Mouse (Mus musculus) intestine, embryonic 14.5 days (tissue): ENCODE results near the gene Cds1. TPM values are rescaled to one million over a fixed set of nuclear protein-coding genes. Genes with fewer than 3 reads are reported as not detected.

Experiments used
- ATAC-seq: fragments of 200-750 bp; cut with Nextera tagmentation; replicated peaks from 2 replicates; pipeline ENCODE4 v1.8.0; 2017; ENCODE audit warnings: low read depth, moderate number of reproducible peaks, moderate TSS enrichment, moderate library complexity; ENCODE audit not compliant: low FRiP score, low TSS enrichment
- DNase-seq: peaks from one replicate; pipeline ENCODE4 v3.0.0-alpha.2; 2018; ENCODE audit warnings: low spot score
- H3K27ac ChIP-seq: fragments of 300-500 bp; sonication (generic); 2 replicates; pipeline ENCODE4 v1.5.1; 2014; ENCODE audit warnings: low read depth, mild to moderate bottlenecking, control low read depth
- H3K27me3 ChIP-seq: fragments of 300-500 bp; sonication (generic); replicated peaks from 2 replicates; pipeline ENCODE4 v1.6.1; 2014; ENCODE audit warnings: low read length, control low read depth; ENCODE audit not compliant: control insufficient read depth, insufficient read depth
- H3K36me3 ChIP-seq: fragments of 300-500 bp; sonication (generic); 2 replicates; pipeline ENCODE4 v1.6.1; 2014; ENCODE audit warnings: low read length, control low read depth; ENCODE audit not compliant: control insufficient read depth, insufficient read depth
- H3K4me1 ChIP-seq: fragments of 300-500 bp; sonication (generic); replicated peaks from 2 replicates; pipeline ENCODE4 v1.6.1; 2014; ENCODE audit warnings: low read length, control low read depth, mixed read lengths; ENCODE audit not compliant: control insufficient read depth, insufficient read depth
- H3K4me2 ChIP-seq: fragments of 300-500 bp; sonication (generic); 2 replicates; pipeline ENCODE4 v1.6.1; 2014; ENCODE audit warnings: low read length
- H3K4me3 ChIP-seq: fragments of 300-500 bp; sonication (generic); 2 replicates; pipeline ENCODE4 v1.5.1; 2014; ENCODE audit warnings: low read depth, low read length, control low read depth, mixed read lengths
- H3K9ac ChIP-seq: fragments of 300-500 bp; sonication (generic); 2 replicates; pipeline ENCODE4 v1.6.1; 2014; ENCODE audit warnings: mild to moderate bottlenecking, low read length
- H3K9me3 ChIP-seq: fragments of 300-500 bp; sonication (generic); 2 replicates; pipeline ENCODE4 v1.6.1; 2016; ENCODE audit warnings: low read length, control low read depth; ENCODE audit not compliant: control insufficient read depth
- WGBS: fragments of 180-500 bp; shearing (Covaris S2); extraction: QIAGEN DNeasy Blood & Tissue Kit; methylation state at CpG from one replicate; pipeline ENCODE4 v1.1.7; 2014; 5-methylcytosine and 5-hydroxymethylcytosine counted together
- polyA plus RNA-seq: library from polyadenylated mRNA; unstranded; fragments of >200 nt; fragmentation: Nextera tagmentation; extraction: Ambion mirVana; gene quantifications from 2 replicates; pipeline ENCODE4 v1.2.1, GENCODE M21; 2014

Cds1 gene
- polyA plus RNA-seq, 1 experiment from 2014 or later: 6.1 TPM

DNA sequence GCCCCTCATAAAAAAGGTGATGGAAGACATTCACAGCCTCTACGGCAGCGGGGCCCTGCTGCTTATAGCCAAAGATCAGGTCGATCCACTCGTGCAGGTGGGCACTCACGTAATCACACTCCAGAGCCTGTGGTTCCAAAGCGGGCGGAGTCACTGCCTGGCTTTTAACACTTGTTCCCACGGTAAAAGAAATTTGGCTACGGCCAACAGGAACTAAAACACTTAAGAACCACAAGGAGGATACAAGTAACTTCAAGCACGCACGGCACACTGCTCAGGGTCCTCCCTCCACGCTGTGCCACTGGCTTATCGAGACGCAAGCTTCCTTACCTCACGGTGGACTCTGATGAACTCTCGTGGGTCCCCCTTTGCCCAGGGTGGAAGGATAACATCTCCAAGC, 90.5 kb downstream of the Cds1 start:
- no peak for DNase-seq
- H3K27ac ChIP-seq: no peak overlapping the region
- no peak overlapping the region for H3K9ac ChIP-seq
- 95% methylated on average over 16 of the region's 16 CpGs for WGBS
- peaks cover 86% of the 10 kb centered on the region for H3K36me3 ChIP-seq
- no peak overlapping the region for H3K4me2 ChIP-seq
- no peak for ATAC-seq
- no peaks in the 10 kb centered on the region for H3K9me3 ChIP-seq
- H3K4me3 ChIP-seq: no peak overlapping the region
- no peaks in the 10 kb centered on the region for H3K4me1 ChIP-seq
- H3K27me3 ChIP-seq: no peaks in the 10 kb centered on the region

DNA sequence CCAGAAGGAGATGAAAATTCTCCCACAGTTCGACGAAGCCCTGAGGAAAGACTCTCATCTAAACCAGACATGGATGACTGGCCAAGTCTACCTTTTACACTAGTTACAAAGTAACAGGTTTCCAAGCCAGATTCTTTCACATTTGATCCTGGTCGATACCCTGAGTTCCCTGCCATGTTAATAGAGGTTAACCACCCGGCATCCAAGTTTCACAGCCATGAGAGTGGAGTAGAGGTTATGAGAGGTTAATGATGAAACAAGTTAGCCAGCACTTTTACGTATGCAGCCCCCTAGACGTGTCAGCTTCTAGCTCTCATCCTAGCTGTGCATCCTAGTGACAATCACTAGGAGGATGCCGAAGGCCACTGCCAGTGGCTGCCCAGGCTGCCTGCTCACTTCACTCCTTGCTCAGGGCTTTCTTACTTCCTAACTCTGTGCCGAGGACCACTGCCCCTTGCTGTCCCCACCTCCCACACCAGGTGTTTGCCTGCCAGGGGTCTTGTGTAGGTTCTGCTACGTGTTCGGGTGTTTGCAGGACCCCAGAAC, 94.0 kb downstream of the Cds1 start:
- H3K27ac ChIP-seq: no peak overlapping the region
- no peak for DNase-seq
- no peaks in the 10 kb centered on the region for H3K9me3 ChIP-seq
- H3K4me2 ChIP-seq: no peak overlapping the region
- no peak overlapping the region for H3K4me3 ChIP-seq
- 93% methylated on average over 10 of the region's 10 CpGs for WGBS
- no peak for ATAC-seq
- H3K27me3 ChIP-seq: no peaks in the 10 kb centered on the region
- no peak overlapping the region for H3K9ac ChIP-seq
- H3K4me1 ChIP-seq: no peaks in the 10 kb centered on the region
- H3K36me3 ChIP-seq: peaks cover 86% of the 10 kb centered on the region

DNA sequence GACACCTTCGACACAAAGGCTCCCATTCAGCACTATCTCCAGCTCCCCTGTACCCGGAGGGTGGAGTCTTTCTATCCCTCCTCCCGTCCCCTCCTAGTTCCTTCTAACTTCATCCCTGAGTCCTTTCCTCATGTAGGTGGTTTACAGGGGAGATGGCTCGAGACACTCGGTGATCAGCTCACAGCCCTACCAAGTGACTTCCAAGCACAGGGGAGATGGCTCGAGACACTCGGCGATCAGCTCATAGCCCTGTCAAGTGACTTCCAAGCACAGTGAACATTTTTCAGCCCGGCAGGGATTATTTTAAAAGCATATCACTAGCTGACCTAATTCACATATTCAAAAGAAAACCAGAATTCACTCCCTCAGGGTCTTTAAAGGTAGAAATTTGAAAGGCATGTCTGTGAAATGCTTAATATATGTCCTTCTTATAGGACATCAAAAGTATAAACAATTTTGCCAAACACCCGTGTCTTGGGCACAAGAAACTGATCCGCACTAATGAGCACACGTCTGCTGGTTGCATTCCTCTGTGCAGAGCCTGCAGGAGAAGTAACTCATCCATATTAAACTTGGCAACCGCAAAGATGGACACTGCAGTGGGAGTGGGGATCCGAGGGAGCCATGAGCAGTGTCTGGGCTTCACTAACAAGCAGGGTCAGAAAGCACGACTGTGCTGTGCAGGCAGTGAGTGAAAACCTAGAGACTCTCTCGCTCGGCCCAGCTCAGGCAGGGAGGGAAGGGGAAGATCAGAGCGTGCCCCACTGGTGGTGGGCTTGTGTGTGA, 97.0 kb downstream of the Cds1 start:
- peaks cover 92% of the 10 kb centered on the region for H3K36me3 ChIP-seq

GRCm38 (mm10) chr5:101862651-101863050, 97.7 kb downstream of the Cds1 start:
- H3K27ac ChIP-seq: no peak overlapping the region

More for the DNA sequence above, 97.0 kb downstream of the Cds1 start:
- DNase-seq (no peak), ATAC-seq (no peak)
- Histone ChIP-seq H3K27me3 (no peaks in the 10 kb centered on the region), H3K9me3 (no peaks in the 10 kb centered on the region), H3K27ac (no peak overlapping the region), H3K4me3 (no peak overlapping the region), H3K9ac (no peak overlapping the region), H3K4me1 (no peaks in the 10 kb centered on the region), H3K4me2 (no peak overlapping the region)
- WGBS: 88% methylated on average over 18 of the region's 18 CpGs

GRCm38 (mm10) chr5:101863946-101864345, 99.0 kb downstream of the Cds1 start:
- Histone ChIP-seq H3K9me3 (no peaks in the 10 kb centered on the region), H3K4me2 (no peak overlapping the region), H3K9ac (no peak overlapping the region), H3K36me3 (peaks cover 92% of the 10 kb centered on the region), H3K27ac (no peak overlapping the region), H3K4me3 (no peak overlapping the region), H3K27me3 (no peaks in the 10 kb centered on the region), H3K4me1 (no peaks in the 10 kb centered on the region)
- DNase-seq (no peak), ATAC-seq (no peak)
- 87% methylated on average over 6 of the region's 6 CpGs for WGBS

More at GRCm38 (mm10) chr5:101862651-101863050, 97.7 kb downstream of the Cds1 start:
- DNase-seq (no peak), ATAC-seq (no peak)
- H3K36me3 ChIP-seq: peaks cover 92% of the 10 kb centered on the region
- no peaks in the 10 kb centered on the region for H3K4me1 ChIP-seq
- no peak overlapping the region for H3K4me2 ChIP-seq
- H3K27me3 ChIP-seq: no peaks in the 10 kb centered on the region
- no peak overlapping the region for H3K9ac ChIP-seq
- H3K9me3 ChIP-seq: no peaks in the 10 kb centered on the region
- H3K4me3 ChIP-seq: no peak overlapping the region
- WGBS: 87% methylated on average over 8 of the region's 8 CpGs

GRCm38 (mm10) chr5:101866722-101867121, 101.8 kb downstream of the Cds1 start:
- peaks cover 98% of the 10 kb centered on the region for H3K36me3 ChIP-seq
- no peaks in the 10 kb centered on the region for H3K27me3 ChIP-seq
- H3K27ac ChIP-seq: no peak overlapping the region
- ATAC-seq (no peak), DNase-seq (no peak)
- 72% methylated on average over 2 of the region's 2 CpGs for WGBS
- H3K4me1 ChIP-seq: no peaks in the 10 kb centered on the region
- no peaks in the 10 kb centered on the region for H3K9me3 ChIP-seq
- H3K9ac ChIP-seq: no peak overlapping the region
- H3K4me3 ChIP-seq: no peak overlapping the region
- no peak overlapping the region for H3K4me2 ChIP-seq

Other genes starting within 250 kb of the Cds1 start
- 1.4 TPM in 1 of 2 replicates, not detected in the other for gene Nkx6-1, start 100.1 kb upstream of the Cds1 start, polyA plus RNA-seq